Mouse (Mus musculus) liver, postnatal 0 days (tissue): Measurements from ENCODE around the gene Chd9.

Experiments
- CTCF ChIP-seq: sonication (generic); IDR thresholded peaks from 2 replicates; pipeline ENCODE4 v1.5.1; 2016; ENCODE audit warnings: antibody characterized with exemption, low read depth
- EP300 ChIP-seq: IDR thresholded peaks from 2 replicates; pipeline ENCODE4 v1.6.1; 2016; ENCODE audit warnings: antibody characterized with exemption, low read depth, mild to moderate bottlenecking

DNA sequence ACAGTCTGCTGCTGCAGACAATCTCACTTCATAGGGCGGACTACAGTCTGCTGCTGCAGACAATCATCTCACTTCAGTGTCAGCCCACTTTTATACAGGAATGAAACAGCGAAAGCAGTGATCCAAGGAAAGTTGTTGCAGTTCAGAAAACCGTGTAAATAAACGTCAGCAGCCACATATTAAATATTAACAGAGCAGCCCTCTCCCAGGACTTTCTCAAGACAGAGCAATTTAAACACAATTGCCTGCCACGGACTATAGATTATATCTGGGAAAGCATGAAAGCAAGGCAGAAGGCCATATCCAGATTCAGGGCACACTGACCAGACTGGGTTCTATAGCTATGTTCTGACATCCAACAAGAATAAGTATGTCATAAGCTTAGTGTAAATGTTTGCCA is 266.0 kb downstream of the Chd9 start:
- TF ChIP-seq CTCF (no peak), EP300 (no peak)
